Mouse (Mus musculus) neural tube, embryonic 14.5 days (tissue): ENCODE measurements around the gene Pck2. TPM values are rescaled to one million over a fixed set of nuclear protein-coding genes. Genes with fewer than 3 reads are reported as not detected.

Experiments
- ATAC-seq: fragments of 200-750 bp; cut with Nextera tagmentation; 2 replicates; pipeline ENCODE4 v1.8.0; 2017; ENCODE audit warnings: low read depth, mild to moderate bottlenecking, moderate TSS enrichment, moderate library complexity
- H3K27ac ChIP-seq: fragments of 300-500 bp; sonication (generic); 2 replicates; pipeline ENCODE4 v1.5.1; 2014; ENCODE audit warnings: low read depth, mild to moderate bottlenecking, control low read depth, low read length, moderate library complexity, mixed read lengths
- H3K27me3 ChIP-seq: fragments of 300-500 bp; sonication (generic); 2 replicates; pipeline ENCODE4 v1.6.1; 2014; ENCODE audit warnings: low read length; ENCODE audit not compliant: control insufficient read depth, insufficient read depth
- H3K36me3 ChIP-seq: fragments of 300-500 bp; sonication (generic); 2 replicates; pipeline ENCODE4 v1.6.1; 2014; ENCODE audit warnings: low read length, mixed read lengths; ENCODE audit not compliant: control insufficient read depth, insufficient read depth
- H3K4me1 ChIP-seq: fragments of 300-500 bp; sonication (generic); 2 replicates; pipeline ENCODE4 v1.6.1; 2014; ENCODE audit warnings: low read length; ENCODE audit not compliant: control insufficient read depth, insufficient read depth
- H3K4me2 ChIP-seq: fragments of 300-500 bp; sonication (generic); 2 replicates; pipeline ENCODE4 v1.6.1; 2014; ENCODE audit warnings: mild to moderate bottlenecking, low read depth, low read length, control low read depth
- H3K4me3 ChIP-seq: fragments of 300-500 bp; sonication (generic); 2 replicates; pipeline ENCODE4 v1.5.1; 2014; ENCODE audit warnings: low read depth, low read length, control low read depth, mixed read lengths
- H3K9ac ChIP-seq: fragments of 300-500 bp; sonication (generic); replicated peaks from 2 replicates; pipeline ENCODE4 v1.6.1; 2014; ENCODE audit warnings: low read depth, mild to moderate bottlenecking, control low read depth, low read length, mixed read lengths
- H3K9me3 ChIP-seq: fragments of 300-500 bp; sonication (generic); 2 replicates; pipeline ENCODE4 v1.6.1; 2016; ENCODE audit warnings: low read length; ENCODE audit not compliant: control insufficient read depth
- WGBS: fragments of 180-500 bp; shearing (Covaris S2); extraction: QIAGEN DNeasy Blood & Tissue Kit; methylation state at CpG from one replicate; pipeline ENCODE4 v1.1.7; 2014; 5-methylcytosine and 5-hydroxymethylcytosine counted together
- polyA plus RNA-seq: library from polyadenylated mRNA; unstranded; fragments of >200 nt; fragmentation: Nextera tagmentation; extraction: Ambion mirVana; gene quantifications from 2 replicates; pipeline ENCODE4 v1.2.1, GENCODE M21; 2014

Pck2 gene
- polyA plus RNA-seq, 1 experiment from 2014 or later = 19.5 TPM

- H3K4me2 ChIP-seq = no peak overlapping the region
- H3K9me3 ChIP-seq = no peaks in the 10 kb centered on the region
- 88% methylated on average over 10 of the region's 10 CpGs for WGBS
- H3K27ac ChIP-seq = no peak overlapping the region
- peak overlapping the region; percentile 64; the same call in 1 of the 2 replicates for H3K4me3 ChIP-seq
- peaks cover 16% of the 10 kb centered on the region for H3K4me1 ChIP-seq
- no peak overlapping the region for H3K9ac ChIP-seq
- no peaks in the 10 kb centered on the region for H3K27me3 ChIP-seq
- H3K36me3 ChIP-seq = peaks cover 29% of the 10 kb centered on the region
- ATAC-seq = no peak
Observed at GRCm38 (mm10) chr14:55561860-55562259, 21.8 kb downstream of the Pck2 start.

DNA sequence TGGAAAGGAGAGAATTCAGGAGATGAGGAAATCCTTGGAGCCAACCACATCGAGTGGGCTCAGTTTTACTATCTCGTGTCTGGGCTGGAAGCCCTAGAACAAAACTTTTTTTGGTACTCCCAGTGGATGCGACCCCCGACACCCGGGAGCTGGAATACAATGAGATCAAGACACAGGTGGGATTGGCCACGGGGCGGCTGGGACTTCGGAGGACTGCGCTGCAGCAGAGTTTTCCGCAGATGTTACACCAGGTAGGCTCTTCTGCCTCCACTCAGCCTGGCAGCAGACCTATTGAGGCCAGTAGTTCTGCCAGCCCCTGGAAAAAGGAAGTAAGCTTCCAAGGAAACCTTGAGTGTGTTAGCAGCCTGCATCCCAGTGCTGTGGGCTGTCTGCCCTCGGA lies 23.2 kb downstream of the Pck2 start:
- Histone ChIP-seq H3K4me3 (no peak overlapping the region), H3K27ac (no peak overlapping the region), H3K4me1 (peaks cover 16% of the 10 kb centered on the region), H3K9me3 (no peaks in the 10 kb centered on the region), H3K27me3 (no peaks in the 10 kb centered on the region), H3K36me3 (peaks cover 39% of the 10 kb centered on the region), H3K9ac (no peak overlapping the region), H3K4me2 (no peak overlapping the region)
- no peak for ATAC-seq
- WGBS = 88% methylated on average over 11 of the region's 11 CpGs

DNA sequence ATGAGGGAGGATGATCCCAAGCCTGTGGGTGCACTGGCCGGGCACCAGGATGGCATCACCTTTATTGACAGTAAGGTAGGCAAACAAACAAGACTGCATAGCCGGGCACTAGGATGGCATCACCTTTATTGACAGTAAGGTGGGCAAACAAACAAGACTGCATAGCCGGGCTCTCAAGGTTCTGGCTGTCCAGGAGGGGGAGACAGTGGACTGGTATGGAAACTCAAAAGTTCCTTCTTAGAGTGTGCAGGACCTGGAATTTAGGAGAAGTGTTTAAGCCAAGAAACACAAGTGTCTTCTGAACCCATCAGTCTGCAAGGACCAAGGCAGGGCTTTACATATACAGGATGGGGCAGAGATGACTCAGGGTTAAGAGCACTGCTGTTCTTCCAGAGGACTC lies 25.7 kb downstream of the Pck2 start:
- H3K4me3 ChIP-seq = no peak overlapping the region
- H3K36me3 ChIP-seq = peaks cover 49% of the 10 kb centered on the region
- no peak for ATAC-seq
- H3K27me3 ChIP-seq = no peaks in the 10 kb centered on the region
- no peak overlapping the region for H3K4me2 ChIP-seq
- H3K9ac ChIP-seq = no peak overlapping the region
- H3K4me1 ChIP-seq = peaks cover 12% of the 10 kb centered on the region
- H3K9me3 ChIP-seq = no peaks in the 10 kb centered on the region
- WGBS = 87% methylated on average over 3 of the region's 3 CpGs
- no peak overlapping the region for H3K27ac ChIP-seq

- WGBS = 93% methylated on average over 3 of the region's 3 CpGs
- no peak overlapping the region for H3K9ac ChIP-seq
- ATAC-seq = no peak
Observed at GRCm38 (mm10) chr14:55567496-55567895, 27.4 kb downstream of the Pck2 start.

GRCm38 (mm10) chr14:55570588-55570987 lies 30.5 kb downstream of the Pck2 start:
- Histone ChIP-seq H3K4me3 (no peak overlapping the region), H3K27ac (no peak overlapping the region), H3K27me3 (no peaks in the 10 kb centered on the region), H3K9me3 (no peaks in the 10 kb centered on the region), H3K9ac (no peak overlapping the region), H3K36me3 (peaks cover 31% of the 10 kb centered on the region), H3K4me2 (no peak overlapping the region), H3K4me1 (no peaks in the 10 kb centered on the region)
- 98% methylated on average over 2 of the region's 2 CpGs for WGBS
- no peak for ATAC-seq

More at GRCm38 (mm10) chr14:55567496-55567895, 27.4 kb downstream of the Pck2 start:
- H3K36me3 ChIP-seq = peaks cover 49% of the 10 kb centered on the region
- H3K4me3 ChIP-seq = no peak overlapping the region
- no peaks in the 10 kb centered on the region for H3K9me3 ChIP-seq
- H3K4me1 ChIP-seq = no peaks in the 10 kb centered on the region
- H3K4me2 ChIP-seq = no peak overlapping the region
- no peak overlapping the region for H3K27ac ChIP-seq
- no peaks in the 10 kb centered on the region for H3K27me3 ChIP-seq

GRCm38 (mm10) chr14:55571760-55572159 lies 31.7 kb downstream of the Pck2 start:
- ATAC-seq = no peak
- Histone ChIP-seq H3K9ac (no peak overlapping the region), H3K27ac (no peak overlapping the region), H3K36me3 (peaks cover 22% of the 10 kb centered on the region), H3K27me3 (no peaks in the 10 kb centered on the region), H3K4me3 (no peak overlapping the region), H3K4me2 (no peak overlapping the region), H3K9me3 (no peaks in the 10 kb centered on the region), H3K4me1 (no peaks in the 10 kb centered on the region)

GRCm38 (mm10) chr14:55575302-55575701 lies 35.2 kb downstream of the Pck2 start, which contains the start of gene Fitm1:
Fitm1 (plus strand) TSS chr14:55575617.
- no peak for ATAC-seq
- Histone ChIP-seq H3K9me3 (no peaks in the 10 kb centered on the region), H3K4me3 (no peak within 1 kb of the TSS), H3K9ac (no peak within 1 kb of the TSS), H3K27ac (no peak within 1 kb of the TSS), H3K27me3 (no peaks in the 10 kb centered on the region), H3K4me1 (peaks cover 3% of the 10 kb centered on the region; the same call in 1 of the 2 replicates), H3K36me3 (no peaks in the 10 kb centered on the region), H3K4me2 (no peak within 1 kb of the TSS)
- WGBS = 75% methylated on average over 8 of the region's 8 CpGs

- no peak overlapping the region for H3K4me3 ChIP-seq
- H3K27me3 ChIP-seq = no peaks in the 10 kb centered on the region
- peaks cover 3% of the 10 kb centered on the region; the same call in 1 of the 2 replicates for H3K4me1 ChIP-seq
- no peak for ATAC-seq
- H3K9me3 ChIP-seq = no peaks in the 10 kb centered on the region
- 0 out of 2 replicates have a peak, but pooled peaks cover 3% of the 10 kb centered on the region for H3K36me3 ChIP-seq
- H3K4me2 ChIP-seq = no peak overlapping the region
- H3K27ac ChIP-seq = no peak overlapping the region
- H3K9ac ChIP-seq = no peak overlapping the region
- WGBS = 83% methylated on average over 13 of the region's 13 CpGs
Observed at GRCm38 (mm10) chr14:55575711-55576110, 35.6 kb downstream of the Pck2 start.

DNA sequence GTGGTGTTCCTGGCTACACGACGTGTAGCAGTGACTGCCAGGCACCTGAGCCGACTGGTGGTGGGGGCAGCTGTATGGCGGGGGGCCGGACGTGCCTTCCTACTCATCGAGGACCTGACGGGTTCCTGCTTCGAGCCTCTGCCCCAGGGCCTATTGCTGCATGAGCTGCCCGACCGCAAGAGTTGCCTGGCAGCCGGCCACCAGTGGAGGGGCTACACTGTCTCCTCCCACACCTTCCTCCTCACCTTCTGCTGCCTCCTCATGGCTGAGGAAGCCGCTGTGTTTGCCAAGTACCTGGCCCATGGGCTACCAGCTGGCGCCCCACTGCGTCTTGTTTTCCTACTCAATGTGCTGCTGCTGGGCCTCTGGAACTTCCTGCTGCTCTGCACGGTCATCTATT lies 36.3 kb downstream of the Pck2 start:
- WGBS = 84% methylated on average over 16 of the region's 16 CpGs
- Histone ChIP-seq H3K9me3 (no peaks in the 10 kb centered on the region), H3K9ac (no peak overlapping the region), H3K27ac (no peak overlapping the region), H3K4me2 (no peak overlapping the region), H3K27me3 (no peaks in the 10 kb centered on the region), H3K36me3 (peaks cover 7% of the 10 kb centered on the region; the same call in 1 of the 2 replicates), H3K4me3 (no peak overlapping the region), H3K4me1 (peaks cover 3% of the 10 kb centered on the region; the same call in 1 of the 2 replicates)
- ATAC-seq = no peak
